Mouse (Mus musculus) lung, postnatal 0 days (tissue): Measurements from ENCODE around the gene Pklr.

Experiments
- CTCF ChIP-seq: IDR thresholded peaks from 2 replicates; pipeline ENCODE4 v1.5.1; 2016; ENCODE audit warnings: antibody characterized with exemption, mild to moderate bottlenecking
- EP300 ChIP-seq: IDR thresholded peaks from 2 replicates; pipeline ENCODE4 v1.6.1; 2016; ENCODE audit warnings: antibody characterized with exemption, mild to moderate bottlenecking, control low read depth

GRCm38 (mm10) chr3:89158651-89159050 lies 22.7 kb downstream of the Pklr start:
- TF ChIP-seq CTCF: no peak
- TF ChIP-seq EP300: no peak
